Mouse (Mus musculus) bone marrow, adult 2 months (tissue): ENCODE measurements around the gene Mogat1. TPM values are rescaled to one million over a fixed set of nuclear protein-coding genes. Genes with fewer than 3 reads are reported as not detected.
"Not testable (repeated sequence)": the region's sequence is repeated elsewhere in the genome, so short reads cannot be mapped to it uniquely, and the experiment has no call there.

Experiments
- H3K27ac ChIP-seq: fragments of 200-500 bp; 2 replicates; pipeline ENCODE4 v1.5.1; 2012; ENCODE audit warnings: low read depth, mild to moderate bottlenecking, control low read depth, inconsistent platforms, low read length; ENCODE audit not compliant: control insufficient read depth, poor library complexity, insufficient read depth
- H3K4me1 ChIP-seq: fragments of 200-500 bp; 2 replicates; pipeline ENCODE4 v1.6.1; 2011; ENCODE audit warnings: low read length; ENCODE audit not compliant: control insufficient read depth, insufficient read depth
- H3K4me3 ChIP-seq: fragments of 200-500 bp; replicated peaks from 2 replicates; pipeline ENCODE3; 2011; ENCODE audit warnings: mild to moderate bottlenecking, low read depth, low read length, control low read depth; ENCODE audit not compliant: control insufficient read depth
- CTCF ChIP-seq: fragments of 200-500 bp; IDR thresholded peaks from 2 replicates; pipeline ENCODE4 v1.5.1; 2011; ENCODE audit warnings: low read length, control low read depth; ENCODE audit not compliant: control insufficient read depth, insufficient read depth
- POLR2A ChIP-seq: fragments of 200-500 bp; IDR thresholded peaks from 2 replicates; pipeline ENCODE4 v1.6.1; 2011; ENCODE audit warnings: low read depth, mild to moderate bottlenecking, control low read depth, low read length, borderline replicate concordance; ENCODE audit not compliant: control insufficient read depth
- WGBS: fragments of 180-500 bp; shearing (Covaris S2); methylation state at CpG from one replicate; pipeline ENCODE4 v1.1.7; 2018; 5-methylcytosine and 5-hydroxymethylcytosine counted together
- polyA plus RNA-seq: library from polyadenylated mRNA; stranded (reverse); fragments of >200 nt; gene quantifications from 2 replicates; pipeline ENCODE4 v1.2.4, GENCODE M21; 2011; ENCODE audit warnings: low replicate concordance; ENCODE audit not compliant: missing spikeins, insufficient read depth, insufficient read length

The Mogat1 gene
- polyA plus RNA-seq, 1 experiment = not detected

- H3K27ac ChIP-seq = no peak overlapping the region
- TF ChIP-seq CTCF = no peak
- TF ChIP-seq POLR2A = no peak
- no peak overlapping the region for H3K4me3 ChIP-seq
- WGBS = 71% methylated on average over 7 of the region's 7 CpGs
- no peaks in the 10 kb centered on the region for H3K4me1 ChIP-seq
These were observed 19.9 kb downstream of the Mogat1 start for GRCm38 (mm10) chr1:78530500-78531215.

DNA sequence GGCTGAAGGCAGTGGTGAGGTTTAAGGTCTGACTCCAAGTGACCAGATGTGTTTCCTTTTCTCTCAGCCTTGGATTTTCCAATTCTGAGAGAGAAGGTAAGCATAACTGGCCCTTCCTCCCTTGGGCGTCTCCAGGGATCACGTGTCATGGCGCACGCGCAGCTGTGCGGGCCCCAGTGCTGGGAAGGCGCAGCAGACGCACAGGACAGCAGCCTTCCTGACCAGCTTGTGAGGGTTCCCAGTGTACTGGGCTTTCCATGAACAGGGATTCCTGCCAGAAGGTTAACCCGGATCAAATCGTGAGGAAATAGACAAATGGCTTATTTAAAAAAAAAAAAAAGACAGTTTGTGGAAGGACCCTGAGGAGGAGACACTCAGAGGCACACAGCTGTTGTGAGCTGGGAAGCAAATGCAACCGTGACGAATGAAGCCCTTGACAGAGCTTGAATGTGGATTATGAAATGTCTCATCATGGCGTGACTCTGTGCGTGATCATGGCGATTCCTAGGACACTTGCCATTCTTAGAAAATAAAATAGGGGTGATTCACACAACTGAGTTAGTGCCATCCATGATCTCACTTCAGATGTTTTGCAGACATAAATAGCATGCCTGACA is 21.5 kb downstream of the Mogat1 start:
- no peak overlapping the region for H3K4me3 ChIP-seq
- 88% methylated on average over 15 of the region's 15 CpGs for WGBS
- TF ChIP-seq CTCF = no peak
- TF ChIP-seq POLR2A = no peak
- no peak overlapping the region for H3K27ac ChIP-seq
- H3K4me1 ChIP-seq = no peaks in the 10 kb centered on the region

GRCm38 (mm10) chr1:78534428-78535150 is 23.8 kb downstream of the Mogat1 start:
- Histone ChIP-seq H3K4me1 (no peaks in the 10 kb centered on the region), H3K27ac (no peak overlapping the region), H3K4me3 (no peak overlapping the region)
- TF ChIP-seq CTCF (no peak), POLR2A (no peak)
- 76% methylated on average over 9 of the region's 9 CpGs for WGBS

- TF ChIP-seq POLR2A (no peak), CTCF (peak; percentile 75)
- Histone ChIP-seq H3K27ac (no peak overlapping the region), H3K4me3 (no peak overlapping the region), H3K4me1 (no peaks in the 10 kb centered on the region)
- WGBS = 25% methylated on average over 19 of the region's 19 CpGs
These were observed 25.7 kb downstream of the Mogat1 start for GRCm38 (mm10) chr1:78536310-78537164.

GRCm38 (mm10) chr1:78537494-78538010 is 26.8 kb downstream of the Mogat1 start:
- 4% methylated on average over 16 of the region's 16 CpGs for WGBS
- Histone ChIP-seq H3K27ac (peak overlapping the region; percentile 22; the same call in 1 of the 2 replicates), H3K4me1 (no peaks in the 10 kb centered on the region), H3K4me3 (peak overlapping the region; percentile 4)
- TF ChIP-seq CTCF = no peak
- TF ChIP-seq POLR2A = no peak

DNA sequence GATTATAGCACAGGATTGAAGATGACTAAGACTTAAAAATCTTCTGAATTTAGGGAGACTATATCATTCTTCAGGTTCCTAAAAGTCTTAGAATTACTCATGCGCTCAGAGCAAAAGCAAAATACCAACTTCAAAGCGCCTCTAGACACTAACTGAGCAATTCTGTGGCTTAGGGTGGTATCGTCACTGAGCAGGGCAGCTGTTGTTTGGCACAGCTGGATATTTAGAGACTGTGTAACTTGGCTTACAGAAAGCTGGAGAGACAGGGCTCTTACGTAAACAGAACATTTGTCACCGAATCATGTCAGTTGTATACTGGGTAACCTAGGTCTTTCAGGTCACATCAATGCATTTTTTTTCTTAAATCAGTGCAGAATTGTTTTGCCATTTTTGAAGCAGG is 27.6 kb downstream of the Mogat1 start:
- WGBS = 63% methylated on average over 5 of the region's 5 CpGs
- no peak overlapping the region for H3K4me3 ChIP-seq
- H3K4me1 ChIP-seq = no peaks in the 10 kb centered on the region
- no peak overlapping the region for H3K27ac ChIP-seq
- TF ChIP-seq POLR2A (no peak), CTCF (no peak)

DNA sequence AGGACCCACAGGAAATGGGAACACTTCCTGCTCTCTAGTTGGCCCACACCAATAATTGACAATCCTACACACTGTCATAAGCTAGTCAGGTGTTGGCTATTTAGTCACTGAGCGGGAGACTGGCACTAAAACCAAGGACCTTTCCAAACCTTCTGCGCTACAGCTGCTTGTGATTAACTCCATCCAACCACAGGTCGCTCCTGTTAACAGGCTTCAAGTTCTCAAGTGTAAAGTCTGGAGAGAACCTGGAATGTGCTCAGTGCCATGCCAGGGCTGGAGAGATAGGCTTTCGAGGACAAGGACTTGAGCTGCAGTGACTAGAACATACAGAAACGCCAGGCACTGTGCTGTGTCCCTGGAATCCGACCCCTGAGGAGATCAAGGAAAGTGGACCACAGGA is 28.4 kb downstream of the Mogat1 start:
- WGBS = 80% methylated on average over 6 of the region's 6 CpGs
- TF ChIP-seq POLR2A = no peak
- TF ChIP-seq CTCF = no peak

DNA sequence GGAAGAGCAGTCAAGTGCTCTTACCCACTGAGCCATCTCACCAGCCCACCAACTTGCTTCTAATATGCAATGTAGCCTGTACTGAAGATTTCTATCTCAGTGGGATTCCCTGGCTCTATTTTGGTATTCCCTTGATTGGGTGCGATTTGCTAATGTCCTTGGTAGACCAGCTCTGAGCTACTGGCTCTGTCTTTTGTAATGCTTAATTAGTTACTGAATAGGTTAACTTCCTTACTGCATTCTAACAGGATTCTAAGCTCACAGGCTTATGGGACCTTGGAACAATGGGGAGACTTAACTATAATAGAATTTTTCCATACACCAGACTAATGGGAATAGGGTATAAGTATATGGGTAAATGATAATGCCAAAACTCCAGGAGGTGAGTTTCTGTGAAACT is 32.8 kb downstream of the Mogat1 start:
- H3K27ac ChIP-seq, H3K4me1 ChIP-seq, H3K4me3 ChIP-seq: not testable (repeated sequence)
- 84% methylated on average over 1 of the region's 1 CpGs for WGBS

More for the DNA sequence above, 28.4 kb downstream of the Mogat1 start:
- no peaks in the 10 kb centered on the region for H3K4me1 ChIP-seq
- H3K27ac ChIP-seq = no peak overlapping the region
- no peak overlapping the region for H3K4me3 ChIP-seq
